Mouse (Mus musculus): ENCODE results near the gene Msto1. TPM values are rescaled to one million over a fixed set of nuclear protein-coding genes. Genes with fewer than 3 reads are reported as not detected.
A peak's percentile ranks its signal among the peaks of the same experiment; 100 is the strongest.
"Not testable (repeated sequence)": the region's sequence is repeated elsewhere in the genome, so short reads cannot be mapped to it uniquely, and the experiment has no call there.

Msto1 gene
- polyA plus RNA-seq, 1 experiment, result 36.8 TPM

DNA sequence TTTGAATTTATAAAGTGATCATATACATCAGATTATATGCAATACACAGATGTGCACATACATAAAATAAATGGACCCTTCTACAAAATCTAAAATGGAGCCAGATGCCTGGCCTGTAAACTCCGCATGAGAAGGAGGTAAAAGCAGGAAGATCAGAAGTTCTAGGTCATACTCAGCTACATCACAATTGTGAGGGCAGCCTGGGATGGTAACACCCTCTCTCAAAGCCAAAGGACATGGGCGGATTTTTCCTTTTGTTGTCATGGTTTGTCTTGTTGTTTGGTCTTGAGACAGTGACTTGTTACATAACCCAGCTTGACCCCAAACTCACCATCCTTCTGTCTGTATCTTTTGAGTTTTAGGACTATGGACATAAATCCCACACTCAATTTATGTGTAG is 8.1 kb downstream of the Msto1 start:
- no peak for DNase-seq (ENCODE audit: extremely low spot score in 1 of 2, low spot score in 1 of 2)

- peak in 1 of 2 experiments; percentile 40 for DNase-seq (ENCODE audit: extremely low spot score in 1 of 2, low spot score in 1 of 2)
Measured at GRCm38 (mm10) chr3:88905209-88905608, 8.6 kb downstream of the Msto1 start.

DNA sequence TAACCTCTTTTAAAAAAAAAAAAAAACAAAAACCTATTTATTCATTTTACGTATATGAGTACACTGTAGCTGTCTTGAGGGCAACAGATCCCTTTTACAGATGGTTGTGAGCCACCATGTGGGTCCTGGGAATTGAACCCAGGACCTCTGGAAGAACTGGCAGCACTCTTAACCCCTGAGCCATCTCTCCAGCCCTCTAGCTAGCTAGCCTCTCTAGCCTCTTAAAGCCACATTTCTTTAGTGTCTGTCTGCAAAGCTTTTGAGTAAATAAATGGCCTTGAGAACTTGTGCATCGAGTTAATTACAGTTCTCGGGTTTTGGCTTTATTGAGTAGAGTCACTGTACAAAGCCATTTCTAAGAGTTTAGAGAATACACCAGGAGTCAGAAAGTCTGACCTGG is 9.0 kb downstream of the Msto1 start:
- no peak for DNase-seq (ENCODE audit: extremely low spot score in 1 of 2, low spot score in 1 of 2)

DNA sequence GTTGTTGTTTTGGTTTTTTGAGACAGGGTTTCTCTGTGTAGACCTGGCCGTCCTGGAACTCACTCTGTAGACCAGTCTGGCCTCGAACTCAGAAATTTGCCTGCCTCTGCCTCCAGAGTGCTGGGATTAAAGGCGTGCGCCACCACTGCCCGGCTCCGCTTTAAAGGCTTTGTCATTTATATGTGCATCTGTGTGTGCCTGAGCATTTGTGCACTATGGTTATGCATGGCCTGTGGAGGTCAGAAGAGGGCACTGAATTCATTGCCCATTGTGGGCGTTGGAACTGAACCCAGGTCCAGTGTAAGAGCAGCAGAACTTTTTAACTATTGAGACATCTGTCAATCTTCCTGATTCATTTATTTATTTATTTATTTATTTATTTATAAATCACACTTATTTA is 20.8 kb downstream of the Msto1 start:
- not testable (repeated sequence) for DNase-seq (ENCODE audit: extremely low spot score in 1 of 2, low spot score in 1 of 2)

DNA sequence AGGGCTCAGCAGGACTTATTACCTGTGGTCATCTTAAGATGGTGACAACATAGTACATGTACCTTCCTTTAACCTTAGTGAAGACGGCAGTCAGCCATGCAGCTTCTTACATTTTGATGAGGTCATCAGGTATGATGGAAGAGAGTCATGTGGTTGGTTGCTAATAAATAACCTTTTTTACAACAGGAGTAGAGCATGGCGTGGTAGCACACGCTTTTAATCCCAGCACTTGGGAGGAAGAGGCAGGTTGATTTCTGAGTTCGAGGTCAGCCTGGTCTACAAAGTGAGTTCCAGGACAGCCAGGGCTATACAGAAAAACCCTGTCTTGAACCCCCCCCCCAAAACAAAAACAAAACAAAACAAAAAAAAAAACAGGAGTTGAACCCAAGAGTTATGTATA is 31.3 kb downstream of the Msto1 start:
- DNase-seq (ENCODE audit: extremely low spot score in 1 of 2, low spot score in 1 of 2), result not testable (repeated sequence)

DNA sequence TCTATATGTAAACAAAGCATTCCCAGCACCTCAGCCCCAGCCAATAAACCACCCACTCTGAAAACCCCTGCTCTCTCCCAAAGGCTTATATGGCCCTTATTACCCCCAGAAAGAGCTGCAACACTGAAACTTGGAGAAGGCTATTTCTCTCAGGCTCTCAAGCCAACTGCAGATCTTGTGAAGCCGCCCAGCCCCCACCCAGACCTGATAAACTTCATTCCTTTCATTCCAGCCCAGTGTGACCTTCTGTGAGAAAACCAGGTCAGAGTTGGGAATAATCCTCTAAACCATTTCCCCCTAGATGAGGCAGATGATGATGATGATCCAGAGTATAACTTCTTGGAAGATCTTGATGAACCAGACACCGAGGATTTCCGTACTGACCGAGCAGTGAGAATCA is 45.4 kb downstream of the Msto1 start:
- DNase-seq (ENCODE audit: extremely low spot score in 1 of 2, low spot score in 1 of 2), result not testable (repeated sequence)

DNA sequence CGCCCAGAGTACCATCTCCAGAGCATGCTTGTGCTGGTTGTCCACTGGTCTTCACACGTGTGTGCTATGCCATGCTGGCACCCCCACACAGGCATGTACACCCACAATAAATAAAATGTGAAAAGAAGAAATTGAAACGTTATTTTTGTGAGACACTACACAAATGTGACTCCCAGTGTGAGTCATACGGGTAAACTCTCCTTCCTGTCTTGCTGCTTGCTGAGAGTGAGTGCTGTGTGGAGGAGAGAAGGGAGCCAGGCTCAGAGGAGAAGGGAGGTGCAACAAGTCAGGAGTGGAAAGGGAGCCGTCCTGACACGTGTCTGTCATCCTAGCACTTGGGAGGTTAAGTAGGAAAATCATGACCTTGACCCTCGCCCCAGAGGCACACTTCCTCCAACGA is 46.6 kb downstream of the Msto1 start:
- DNase-seq (ENCODE audit: extremely low spot score in 1 of 2, low spot score in 1 of 2), result not testable (repeated sequence)

DNA sequence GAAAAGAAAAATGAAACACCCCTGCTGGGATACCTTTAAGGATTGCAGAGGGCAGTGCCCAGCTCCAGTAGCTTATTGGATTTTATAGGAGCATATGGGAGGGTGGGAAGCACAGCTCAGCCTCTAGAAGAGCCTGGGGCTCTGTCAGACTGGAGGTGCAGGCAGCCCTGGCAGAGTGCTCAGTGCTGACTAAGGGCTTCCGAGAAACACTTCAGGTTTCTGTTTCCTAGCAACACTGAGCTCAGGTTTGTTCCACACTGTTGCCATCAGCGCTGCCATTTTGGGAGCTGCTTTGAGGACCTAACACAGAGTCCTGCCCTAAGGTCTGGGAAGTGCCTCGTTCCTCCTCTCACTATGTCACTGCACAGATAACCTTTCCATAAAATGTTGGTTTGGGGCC is 47.1 kb downstream of the Msto1 start:
- DNase-seq (ENCODE audit: extremely low spot score in 1 of 2, low spot score in 1 of 2), result peak in 1 of 2 experiments; percentile 16

DNA sequence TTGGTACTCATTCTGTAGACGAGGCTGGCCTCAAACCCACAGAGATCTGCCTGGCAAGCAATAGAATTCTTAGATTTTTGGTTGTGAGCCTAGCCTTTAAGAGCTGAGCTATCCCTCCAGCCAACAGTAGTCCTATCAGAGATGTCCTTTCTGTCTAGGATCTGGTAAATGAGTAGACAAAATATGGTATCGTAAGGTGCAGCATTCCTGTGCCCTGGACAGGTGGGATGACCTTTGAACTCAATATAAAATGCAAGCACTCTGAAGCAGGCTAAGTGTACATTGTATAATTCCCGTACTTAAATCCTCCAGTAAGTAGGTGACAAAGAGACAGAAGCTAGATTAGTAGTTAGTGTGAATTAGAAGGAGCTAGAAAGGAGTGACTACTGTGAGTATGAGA is 51.7 kb downstream of the Msto1 start:
- no peak for DNase-seq (ENCODE audit: extremely low spot score in 1 of 2, low spot score in 1 of 2)

- no peak for DNase-seq (ENCODE audit: extremely low spot score in 1 of 2, low spot score in 1 of 2)
Measured at GRCm38 (mm10) chr3:88855837-88856236, 58.0 kb downstream of the Msto1 start.

Other genes starting within 250 kb of the Msto1 start
- 75.8 and 82.0 TPM in 2 replicates for gene Khdc4, start 228.2 kb downstream of the Msto1 start, polyA plus RNA-seq (2012; rRNA removed)
- 60.9 and 63.1 TPM in 2 replicates for gene Rit1, start 197.2 kb downstream of the Msto1 start, polyA plus RNA-seq (2012; rRNA removed)
- gene Syt11, start 138.8 kb downstream of the Msto1 start, polyA plus RNA-seq (2012; rRNA removed), result 374 and 395 TPM in 2 replicates
- 31.4 and 33.3 TPM in 2 replicates for gene Gon4l, start 78.8 kb downstream of the Msto1 start, polyA plus RNA-seq (2012; rRNA removed)
- 31.4 and 33.0 TPM in 2 replicates for gene Ash1l, start 36.6 kb upstream of the Msto1 start, polyA plus RNA-seq (2012; rRNA removed)
- 114 and 120 TPM in 2 replicates for gene Dap3, start 37.2 kb upstream of the Msto1 start, polyA plus RNA-seq (2012; rRNA removed)
- 153 and 157 TPM in 2 replicates for gene Rusc1, start 179.3 kb upstream of the Msto1 start, polyA plus RNA-seq (2012; rRNA removed)
- gene Gm43738, start 187.1 kb upstream of the Msto1 start, polyA plus RNA-seq (2012; rRNA removed), result 0.08 TPM in 1 of 2 replicates, not detected in the other
- 97.5 and 98.5 TPM in 2 replicates for gene Fdps, start 188.0 kb upstream of the Msto1 start, polyA plus RNA-seq (2012; rRNA removed)
- not detected in 2 replicates for gene Pklr, start 222.1 kb upstream of the Msto1 start, polyA plus RNA-seq (2012; rRNA removed)
- 33.3 and 36.8 TPM in 2 replicates for gene Hcn3, start 246.2 kb upstream of the Msto1 start, polyA plus RNA-seq (2012; rRNA removed)